Mouse (Mus musculus) forebrain, embryonic 16.5 days (tissue): Measurements from ENCODE around the gene Thsd7b. TPM values are rescaled to one million over a fixed set of nuclear protein-coding genes. Genes with fewer than 3 reads are reported as not detected.
A peak's percentile ranks its signal among the peaks of the same experiment; 100 is the strongest.

Experiments
- ATAC-seq: fragments of 200-750 bp; cut with Nextera tagmentation; 2 replicates; pipeline ENCODE4 v1.8.0; 2017; ENCODE audit warnings: mild to moderate bottlenecking, moderate library complexity
- H3K27ac ChIP-seq: fragments of 300-500 bp; sonication (generic); 2 replicates; pipeline ENCODE4 v1.5.1; 2014; ENCODE audit warnings: low read length, control low read depth
- H3K27me3 ChIP-seq: fragments of 300-500 bp; sonication (generic); replicated peaks from 2 replicates; pipeline ENCODE4 v1.6.1; 2014; ENCODE audit warnings: low read length; ENCODE audit not compliant: control insufficient read depth, insufficient read depth
- H3K36me3 ChIP-seq: fragments of 300-500 bp; sonication (generic); 2 replicates; pipeline ENCODE4 v1.6.1; 2014; ENCODE audit not compliant: control insufficient read depth, insufficient read depth
- H3K4me1 ChIP-seq: fragments of 300-500 bp; sonication (generic); replicated peaks from 2 replicates; pipeline ENCODE4 v1.6.1; 2014; ENCODE audit warnings: low read length; ENCODE audit not compliant: control insufficient read depth, insufficient read depth
- H3K4me2 ChIP-seq: fragments of 300-500 bp; sonication (generic); 2 replicates; pipeline ENCODE4 v1.6.1; 2014; ENCODE audit warnings: mild to moderate bottlenecking, low read length, control low read depth
- H3K4me3 ChIP-seq: fragments of 300-500 bp; sonication (generic); replicated peaks from 2 replicates; pipeline ENCODE4 v1.5.1; 2014; ENCODE audit warnings: mild to moderate bottlenecking, low read length, control low read depth
- H3K9ac ChIP-seq: fragments of 300-500 bp; sonication (generic); replicated peaks from 2 replicates; pipeline ENCODE4 v1.6.1; 2014; ENCODE audit warnings: low read depth, low read length, control low read depth
- H3K9me3 ChIP-seq: fragments of 300-500 bp; sonication (generic); 2 replicates; pipeline ENCODE4 v1.6.1; 2016; ENCODE audit warnings: low read length; ENCODE audit not compliant: control insufficient read depth
- WGBS: fragments of 180-500 bp; shearing (Covaris S2); extraction: QIAGEN DNeasy Blood & Tissue Kit; methylation state at CpG from one replicate; pipeline ENCODE4 v1.1.7; 2014; 5-methylcytosine and 5-hydroxymethylcytosine counted together
- polyA plus RNA-seq: library from polyadenylated mRNA; unstranded; fragments of >200 nt; fragmentation: Nextera tagmentation; extraction: Ambion mirVana; gene quantifications from 2 replicates; pipeline ENCODE4 v1.2.1, GENCODE M21; 2015

Gene Thsd7b
- polyA plus RNA-seq, 1 experiment from 2014 or later, result 9.5 TPM

- H3K4me2 ChIP-seq, result no peak overlapping the region
These were observed 789.0 kb downstream of the Thsd7b start for GRCm38 (mm10) chr1:130062105-130062504.

DNA sequence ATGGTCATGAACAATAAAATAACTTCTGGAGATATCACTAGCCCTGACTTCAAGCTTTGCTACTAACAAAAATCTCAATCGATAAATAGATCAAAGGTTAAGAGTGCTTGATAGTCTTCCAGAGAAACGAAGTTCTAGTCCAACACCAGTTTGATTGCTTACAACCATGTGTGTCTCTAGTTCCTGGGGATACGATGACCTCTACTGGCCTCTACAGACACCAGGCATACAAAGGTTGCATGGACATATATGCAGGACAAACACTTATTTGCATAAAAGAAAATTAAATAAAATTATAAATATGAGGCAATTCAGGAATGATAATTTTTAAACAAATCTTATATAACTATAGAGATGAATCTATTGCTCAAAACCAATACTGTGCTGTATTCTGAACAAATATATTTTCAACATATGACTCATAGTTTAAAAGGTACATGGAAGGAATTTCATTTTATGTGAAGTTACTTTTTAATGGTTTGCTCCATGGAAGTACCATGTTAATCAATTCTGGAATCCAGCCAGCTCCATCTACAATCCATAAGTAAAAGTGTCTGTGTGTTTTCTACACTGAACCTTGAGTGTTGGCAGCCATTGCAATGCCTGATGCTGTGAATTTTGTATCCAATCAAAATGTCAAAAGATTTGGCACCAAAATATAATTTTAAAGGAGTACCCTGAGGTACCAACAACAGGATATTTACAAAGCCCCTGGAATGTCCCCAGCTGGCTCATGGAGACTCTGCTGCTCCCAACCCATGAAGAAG lies 793.3 kb downstream of the Thsd7b start:
- Histone ChIP-seq H3K4me1 (peaks cover 2% of the 10 kb centered on the region; the same call in 1 of the 2 replicates), H3K27ac (no peak overlapping the region), H3K36me3 (no peaks in the 10 kb centered on the region), H3K27me3 (no peaks in the 10 kb centered on the region), H3K9me3 (no peaks in the 10 kb centered on the region), H3K4me3 (no peak overlapping the region), H3K9ac (no peak overlapping the region), H3K4me2 (no peak overlapping the region)
- WGBS, result 82% methylated on average over 3 of the region's 3 CpGs
- peak; percentile 40; the same call in 1 of the 2 replicates for ATAC-seq

More at GRCm38 (mm10) chr1:130062105-130062504, 789.0 kb downstream of the Thsd7b start:
- H3K36me3 ChIP-seq, result no peaks in the 10 kb centered on the region
- no peak for ATAC-seq
- peaks cover 2% of the 10 kb centered on the region; the same call in 1 of the 2 replicates for H3K4me1 ChIP-seq
- H3K4me3 ChIP-seq, result no peak overlapping the region
- H3K27me3 ChIP-seq, result no peaks in the 10 kb centered on the region
- no peaks in the 10 kb centered on the region for H3K9me3 ChIP-seq
- H3K27ac ChIP-seq, result no peak overlapping the region
- H3K9ac ChIP-seq, result no peak overlapping the region

- Histone ChIP-seq H3K4me1 (no peaks in the 10 kb centered on the region), H3K4me2 (no peak overlapping the region), H3K36me3 (no peaks in the 10 kb centered on the region), H3K9ac (no peak overlapping the region), H3K4me3 (no peak overlapping the region), H3K27ac (no peak overlapping the region), H3K27me3 (no peaks in the 10 kb centered on the region), H3K9me3 (no peaks in the 10 kb centered on the region)
- WGBS, result 76% methylated on average over 2 of the region's 2 CpGs
- no peak for ATAC-seq
These were observed 810.7 kb downstream of the Thsd7b start for GRCm38 (mm10) chr1:130083788-130084187.

DNA sequence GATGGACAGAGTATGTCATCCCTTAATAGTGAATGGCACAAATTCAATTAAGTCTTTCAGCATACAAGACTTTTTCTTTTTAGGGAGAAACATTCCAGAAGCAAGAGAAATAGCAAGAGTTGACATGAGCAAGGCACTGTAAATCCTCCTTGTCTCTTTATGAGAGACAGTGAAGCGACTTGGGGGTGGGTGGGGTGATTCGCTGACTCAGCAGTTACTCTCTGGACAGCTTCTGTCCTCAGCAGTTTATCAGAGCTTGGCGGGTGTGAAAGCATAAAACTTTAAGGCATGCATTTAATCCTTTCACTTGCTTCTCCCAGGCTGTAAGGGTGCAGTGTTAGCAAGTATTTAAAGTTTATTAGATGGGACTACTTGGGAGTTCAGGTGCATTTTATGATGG lies 812.1 kb downstream of the Thsd7b start:
- Histone ChIP-seq H3K9me3 (no peaks in the 10 kb centered on the region), H3K4me3 (no peak overlapping the region), H3K4me2 (no peak overlapping the region), H3K4me1 (no peaks in the 10 kb centered on the region), H3K36me3 (no peaks in the 10 kb centered on the region), H3K27ac (no peak overlapping the region), H3K27me3 (no peaks in the 10 kb centered on the region), H3K9ac (no peak overlapping the region)
- ATAC-seq, result no peak
- 74% methylated on average over 3 of the region's 3 CpGs for WGBS

GRCm38 (mm10) chr1:130085910-130086309 lies 812.8 kb downstream of the Thsd7b start:
- no peaks in the 10 kb centered on the region for H3K27me3 ChIP-seq
- H3K4me2 ChIP-seq, result no peak overlapping the region
- H3K9ac ChIP-seq, result no peak overlapping the region
- no peaks in the 10 kb centered on the region for H3K9me3 ChIP-seq
- H3K36me3 ChIP-seq, result no peaks in the 10 kb centered on the region
- no peak overlapping the region for H3K27ac ChIP-seq
- no peak overlapping the region for H3K4me3 ChIP-seq
- no peak for ATAC-seq
- no peaks in the 10 kb centered on the region for H3K4me1 ChIP-seq
- 85% methylated on average over 2 of the region's 2 CpGs for WGBS

DNA sequence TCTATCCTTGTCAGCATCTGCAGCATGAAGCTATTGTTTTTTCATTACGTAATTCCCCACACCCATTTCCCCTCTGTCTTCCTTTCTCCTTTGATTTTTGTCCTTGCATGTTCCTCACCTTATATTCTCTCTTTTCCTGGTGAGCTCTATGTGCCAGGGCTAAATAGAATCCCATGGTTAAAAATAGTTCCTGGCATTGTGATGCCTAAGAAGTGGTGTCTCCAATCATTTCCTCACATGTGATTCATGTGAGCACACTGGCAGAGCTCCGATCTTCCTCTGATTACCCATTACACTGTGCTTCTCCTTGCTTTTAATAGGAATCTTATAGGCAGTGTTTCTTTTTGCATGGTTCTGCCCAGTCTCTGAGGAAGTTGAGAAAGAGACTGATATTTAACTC lies 826.1 kb downstream of the Thsd7b start:
- H3K4me2 ChIP-seq, result no peak overlapping the region
- no peak overlapping the region for H3K4me3 ChIP-seq
- H3K27me3 ChIP-seq, result no peaks in the 10 kb centered on the region
- H3K9ac ChIP-seq, result no peak overlapping the region
- H3K36me3 ChIP-seq, result no peaks in the 10 kb centered on the region
- no peak for ATAC-seq
- no peaks in the 10 kb centered on the region for H3K4me1 ChIP-seq
- H3K27ac ChIP-seq, result no peak overlapping the region
- 86% methylated on average over 2 of the region's 2 CpGs for WGBS
- H3K9me3 ChIP-seq, result no peaks in the 10 kb centered on the region

- Histone ChIP-seq H3K27ac (no peak overlapping the region), H3K27me3 (no peaks in the 10 kb centered on the region), H3K9me3 (no peaks in the 10 kb centered on the region), H3K36me3 (no peaks in the 10 kb centered on the region), H3K4me2 (no peak overlapping the region), H3K9ac (no peak overlapping the region), H3K4me3 (no peak overlapping the region), H3K4me1 (no peaks in the 10 kb centered on the region)
- no peak for ATAC-seq
- WGBS, result 96% methylated on average over 1 of the region's 1 CpGs
These were observed 839.6 kb downstream of the Thsd7b start for GRCm38 (mm10) chr1:130112580-130113314.

- no peaks in the 10 kb centered on the region for H3K27me3 ChIP-seq
- H3K9me3 ChIP-seq, result no peaks in the 10 kb centered on the region
- no peaks in the 10 kb centered on the region for H3K36me3 ChIP-seq
- no peak overlapping the region for H3K27ac ChIP-seq
- no peak for ATAC-seq
- WGBS, result 93% methylated on average over 2 of the region's 2 CpGs
- no peak overlapping the region for H3K4me3 ChIP-seq
- H3K4me2 ChIP-seq, result no peak overlapping the region
- no peaks in the 10 kb centered on the region for H3K4me1 ChIP-seq
- H3K9ac ChIP-seq, result no peak overlapping the region
These were observed 840.4 kb downstream of the Thsd7b start for GRCm38 (mm10) chr1:130113549-130113948.

- WGBS, result 65% methylated on average over 3 of the region's 3 CpGs
- no peaks in the 10 kb centered on the region for H3K4me1 ChIP-seq
- H3K9me3 ChIP-seq, result no peaks in the 10 kb centered on the region
- no peaks in the 10 kb centered on the region for H3K27me3 ChIP-seq
- H3K4me3 ChIP-seq, result no peak overlapping the region
- H3K9ac ChIP-seq, result no peak overlapping the region
- no peaks in the 10 kb centered on the region for H3K36me3 ChIP-seq
- no peak overlapping the region for H3K27ac ChIP-seq
- ATAC-seq, result peak; percentile 57
- no peak overlapping the region for H3K4me2 ChIP-seq
These were observed 857.8 kb downstream of the Thsd7b start for GRCm38 (mm10) chr1:130130901-130131300.
